Mouse (Mus musculus) CD4-positive, CD25-positive, alpha-beta regulatory T cell (primary cell): Measurements from ENCODE around the gene Enkd1. TPM values are rescaled to one million over a fixed set of nuclear protein-coding genes. Genes with fewer than 3 reads are reported as not detected.

Experiments
- polyA plus RNA-seq: library from polyadenylated mRNA; unstranded; fragments of 100-300 nt; shearing (Covaris generic); gene quantifications from one replicate; pipeline ENCODE4 v1.2.1, GENCODE M21; 2017

Enkd1 gene
- 2.1 TPM for polyA plus RNA-seq

GRCm38 (mm10) chr8:105707498-105708403 lies at the start of gene Enkd1, which contains the start of gene 4933405L10Rik:
Gene Enkd1 (minus strand): TSS chr8:105708210.
Gene 4933405L10Rik (plus strand): TSS chr8:105707655.

DNA sequence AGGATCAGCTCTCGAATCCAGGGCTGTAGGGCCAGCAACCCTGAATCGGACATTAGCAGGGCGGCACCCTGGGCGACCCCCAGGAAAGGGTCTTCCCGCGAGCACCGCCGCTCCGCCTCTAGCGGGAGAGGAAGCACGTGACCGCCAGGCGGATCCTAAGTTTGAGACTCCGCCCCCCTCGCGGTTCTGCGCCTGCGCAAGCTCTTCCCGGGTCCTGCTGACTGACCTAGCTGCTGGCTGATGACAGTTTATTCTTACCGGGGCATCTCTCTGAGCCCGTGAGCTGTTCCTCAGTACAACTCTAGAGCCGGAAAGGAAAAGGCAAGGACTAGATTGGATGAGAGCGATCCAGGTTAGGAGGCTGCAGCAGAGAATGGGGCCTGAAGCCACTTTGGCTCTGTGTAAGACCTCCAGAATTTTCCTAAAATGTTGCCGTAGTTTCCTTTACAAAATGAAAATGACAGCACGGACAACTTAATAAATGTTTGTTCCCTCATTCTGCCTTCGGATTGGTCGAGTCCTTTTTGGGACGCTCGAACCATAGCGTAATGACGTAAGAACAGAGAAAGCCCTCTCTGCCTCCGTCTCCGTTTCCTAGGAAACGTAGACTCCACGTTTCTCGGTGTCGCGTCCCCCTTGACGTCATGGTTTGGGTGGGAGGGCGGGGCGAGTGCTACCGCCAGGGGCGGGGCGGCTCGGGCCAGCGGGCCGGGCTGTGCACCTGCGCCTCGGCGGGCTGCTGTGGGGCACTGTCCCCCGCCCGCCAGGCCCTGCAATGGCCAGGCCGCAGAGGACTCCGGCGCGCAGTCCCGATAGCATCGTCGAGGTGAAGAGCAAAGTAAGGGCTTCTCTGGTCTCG lies 6.8 kb downstream of the Enkd1 start, which contains the start of the genes Acd and Pard6a:
Acd (minus strand) TSS at position 137 of the 859 bp plus-strand sequence.
Pard6a (plus strand) TSS at position 183 of the 859 bp plus-strand sequence.

DNA sequence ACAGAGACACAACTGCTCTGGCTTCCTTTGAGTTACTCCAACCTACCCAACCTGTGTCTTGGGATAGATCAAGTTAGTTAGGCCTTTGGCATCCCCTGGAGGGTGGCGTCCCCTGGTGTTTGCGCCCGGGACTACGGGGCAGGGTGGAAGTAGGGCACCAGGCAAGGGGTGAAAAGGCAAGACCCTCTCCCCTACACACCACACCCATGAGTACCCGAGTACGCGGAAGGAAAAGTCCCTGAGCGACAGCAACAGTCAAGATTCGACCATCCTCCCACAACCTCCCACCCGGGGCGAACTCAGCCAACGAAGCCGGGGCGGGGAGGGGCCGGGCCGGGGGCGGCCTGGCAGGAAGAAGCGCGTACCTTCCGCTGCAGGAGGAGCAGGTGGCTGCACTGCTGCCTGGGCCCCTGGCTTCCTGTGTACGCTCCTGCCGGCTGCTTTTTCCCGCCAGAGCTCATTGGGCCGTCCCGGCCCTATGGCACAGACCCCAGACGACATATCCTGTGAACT lies 22.2 kb downstream of the Enkd1 start, which contains the start of gene Carmil2:
Carmil2 (plus strand) TSS at position 479 of the 513 bp plus-strand sequence.

Other genes with a start within 250 kb of the Enkd1 start
- 0.35 TPM for gene Tppp3, start 236.7 kb downstream of the Enkd1 start, polyA plus RNA-seq
- 5.9 TPM for gene Zdhhc1, start 211.3 kb downstream of the Enkd1 start, polyA plus RNA-seq
- gene Hsd11b2, start 189.5 kb downstream of the Enkd1 start, polyA plus RNA-seq = not detected
- gene Atp6v0d1, start 142.2 kb downstream of the Enkd1 start, polyA plus RNA-seq = 46.7 TPM
- gene Ripor1, start 103.0 kb downstream of the Enkd1 start, polyA plus RNA-seq = 25.5 TPM
- gene Ctcf, start 71.6 kb downstream of the Enkd1 start, polyA plus RNA-seq = 206 TPM
- gene Agrp, start 70.8 kb downstream of the Enkd1 start, polyA plus RNA-seq = 1.1 TPM
- 167 TPM for gene Carmil2, start 21.9 kb downstream of the Enkd1 start, polyA plus RNA-seq
- gene Acd, start 7.1 kb downstream of the Enkd1 start, polyA plus RNA-seq = 75.1 TPM
- 9.0 TPM for gene Pard6a, start 7.1 kb downstream of the Enkd1 start, polyA plus RNA-seq
- gene 4933405L10Rik, start 555 bp downstream of the Enkd1 start, polyA plus RNA-seq = not detected
- 5.2 TPM for gene Gfod2, start 50.5 kb upstream of the Enkd1 start, polyA plus RNA-seq
- gene Ranbp10, start 119.1 kb upstream of the Enkd1 start, polyA plus RNA-seq = 23.6 TPM
- 0.85 TPM for gene Tsnaxip1, start 119.5 kb upstream of the Enkd1 start, polyA plus RNA-seq
- gene Cenpt, start 145.1 kb upstream of the Enkd1 start, polyA plus RNA-seq = 19.7 TPM
- gene Thap11, start 146.9 kb upstream of the Enkd1 start, polyA plus RNA-seq = 36.7 TPM
- gene Nutf2, start 152.4 kb upstream of the Enkd1 start, polyA plus RNA-seq = 12.7 TPM
- 80.7 TPM for gene Edc4, start 172.7 kb upstream of the Enkd1 start, polyA plus RNA-seq
- gene Nrn1l, start 185.4 kb upstream of the Enkd1 start, polyA plus RNA-seq = 1.1 TPM
- gene Pskh1, start 192.2 kb upstream of the Enkd1 start, polyA plus RNA-seq = 28.6 TPM
- gene Ctrl, start 225.7 kb upstream of the Enkd1 start, polyA plus RNA-seq = 2.1 TPM
- gene Psmb10, start 230.2 kb upstream of the Enkd1 start, polyA plus RNA-seq = 402 TPM
- gene Lcat, start 235.2 kb upstream of the Enkd1 start, polyA plus RNA-seq = 0.44 TPM